Mouse (Mus musculus): ENCODE data around the gene Dstyk. TPM values are rescaled to one million over a fixed set of nuclear protein-coding genes. Genes with fewer than 3 reads are reported as not detected.
A peak's percentile ranks its signal among the peaks of the same experiment; 100 is the strongest.

Gene Dstyk
- polyA plus RNA-seq, 1 experiment from 2014 or later = 15.5 TPM

- no peak for ATAC-seq (replicated peaks; ENCODE audit: low FRiP score)
- no peaks in the 10 kb centered on the region for H3K9me3 ChIP-seq (replicated peaks)
- WGBS = 89% methylated on average over 3 of the region's 3 CpGs
- H3K9ac ChIP-seq = no peak overlapping the region
- no peak overlapping the region for H3K4me3 ChIP-seq (replicated peaks)
- H3K4me2 ChIP-seq = no peak overlapping the region
- H3K4me1 ChIP-seq = peaks cover 7% of the 10 kb centered on the region
- H3K36me3 ChIP-seq = peaks cover 37% of the 10 kb centered on the region
- H3K27me3 ChIP-seq = no peaks in the 10 kb centered on the region
- no peak overlapping the region for H3K27ac ChIP-seq
Measured at GRCm38 (mm10) chr1:132483234-132483633, 65.9 kb downstream of the Dstyk start.

DNA sequence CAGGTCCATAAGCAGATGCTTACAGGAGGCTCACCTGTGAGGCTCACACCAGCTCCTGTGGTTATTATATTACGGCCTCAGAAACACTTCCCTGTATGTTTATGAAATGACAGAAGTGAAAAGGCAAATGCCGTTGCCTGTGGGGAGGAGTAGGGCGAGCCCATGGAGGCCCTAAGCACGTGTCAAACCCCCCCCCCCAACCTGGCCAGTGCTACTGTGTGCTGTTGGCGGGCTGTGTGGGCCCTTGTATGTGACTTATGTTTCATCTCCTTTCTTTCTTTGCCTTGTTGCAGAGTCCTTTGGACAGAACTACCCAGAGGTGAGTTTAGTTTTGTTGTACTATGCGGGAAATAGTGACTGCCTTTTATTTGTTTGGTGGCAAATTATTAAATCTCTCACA, 66.4 kb downstream of the Dstyk start:
- H3K4me3 ChIP-seq (replicated peaks) = no peak overlapping the region
- H3K9ac ChIP-seq = no peak overlapping the region
- no peaks in the 10 kb centered on the region for H3K27me3 ChIP-seq
- H3K4me2 ChIP-seq = no peak overlapping the region
- no peaks in the 10 kb centered on the region for H3K9me3 ChIP-seq (replicated peaks)
- ATAC-seq (replicated peaks; ENCODE audit: low FRiP score) = no peak
- 89% methylated on average over 6 of the region's 6 CpGs for WGBS
- H3K27ac ChIP-seq = no peak overlapping the region
- peaks cover 42% of the 10 kb centered on the region for H3K36me3 ChIP-seq
- H3K4me1 ChIP-seq = peaks cover 2% of the 10 kb centered on the region; the same call in 1 of the 2 replicates

- no peak for ATAC-seq (replicated peaks; ENCODE audit: low FRiP score)
- peaks cover 92% of the 10 kb centered on the region for H3K36me3 ChIP-seq
- WGBS = 92% methylated on average over 2 of the region's 2 CpGs
Measured at GRCm38 (mm10) chr1:132500535-132500934, 83.2 kb downstream of the Dstyk start.

DNA sequence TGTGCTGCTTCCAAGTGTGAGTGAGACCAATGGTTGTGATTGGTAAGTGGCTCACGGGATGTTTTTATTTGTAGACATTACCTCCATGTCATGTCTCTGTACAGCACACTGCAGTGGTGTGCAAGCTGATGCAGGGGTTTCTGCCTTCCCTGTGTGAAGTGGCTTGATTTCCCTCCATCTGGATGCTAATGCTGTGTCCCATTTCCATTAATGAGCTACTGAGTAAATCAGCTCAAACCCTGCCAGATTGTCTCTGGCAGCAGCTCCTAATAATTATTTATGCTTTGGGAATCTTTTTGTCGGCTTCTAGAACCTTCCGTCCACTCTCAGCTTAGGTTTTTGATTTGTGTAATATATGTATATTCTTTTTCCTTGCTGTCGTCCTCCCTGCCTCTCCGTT, 87.8 kb downstream of the Dstyk start:
- Histone ChIP-seq H3K27ac (no peak overlapping the region), H3K9me3 (replicated peaks) (no peaks in the 10 kb centered on the region), H3K4me3 (replicated peaks) (no peak overlapping the region), H3K36me3 (peaks cover 83% of the 10 kb centered on the region), H3K4me2 (no peak overlapping the region), H3K27me3 (no peaks in the 10 kb centered on the region), H3K9ac (no peak overlapping the region), H3K4me1 (no peaks in the 10 kb centered on the region)
- ATAC-seq (replicated peaks; ENCODE audit: low FRiP score) = no peak
- WGBS = 93% methylated on average over 5 of the region's 5 CpGs

More at GRCm38 (mm10) chr1:132500535-132500934, 83.2 kb downstream of the Dstyk start:
- Histone ChIP-seq H3K9ac (no peak overlapping the region), H3K4me1 (no peaks in the 10 kb centered on the region), H3K9me3 (replicated peaks) (no peaks in the 10 kb centered on the region), H3K4me2 (no peak overlapping the region), H3K27me3 (no peaks in the 10 kb centered on the region), H3K4me3 (replicated peaks) (no peak overlapping the region), H3K27ac (no peak overlapping the region)

GRCm38 (mm10) chr1:132506058-132506457, 88.7 kb downstream of the Dstyk start, which contains the start of gene Tmem81:
Tmem81 (plus strand) TSS chr1:132506230.
- no peak within 1 kb of the TSS for H3K4me2 ChIP-seq
- H3K36me3 ChIP-seq = peaks cover 74% of the 10 kb centered on the region
- H3K9ac ChIP-seq = no peak within 1 kb of the TSS
- H3K4me3 ChIP-seq (replicated peaks) = no peak within 1 kb of the TSS
- 0 out of 2 replicates have a peak, but pooled peaks cover 3% of the 10 kb centered on the region for H3K4me1 ChIP-seq
- no peaks in the 10 kb centered on the region for H3K27me3 ChIP-seq
- H3K27ac ChIP-seq = no peak within 1 kb of the TSS
- H3K9me3 ChIP-seq (replicated peaks) = no peaks in the 10 kb centered on the region
- WGBS = 89% methylated on average over 7 of the region's 7 CpGs
- no peak for ATAC-seq (replicated peaks; ENCODE audit: low FRiP score)

DNA sequence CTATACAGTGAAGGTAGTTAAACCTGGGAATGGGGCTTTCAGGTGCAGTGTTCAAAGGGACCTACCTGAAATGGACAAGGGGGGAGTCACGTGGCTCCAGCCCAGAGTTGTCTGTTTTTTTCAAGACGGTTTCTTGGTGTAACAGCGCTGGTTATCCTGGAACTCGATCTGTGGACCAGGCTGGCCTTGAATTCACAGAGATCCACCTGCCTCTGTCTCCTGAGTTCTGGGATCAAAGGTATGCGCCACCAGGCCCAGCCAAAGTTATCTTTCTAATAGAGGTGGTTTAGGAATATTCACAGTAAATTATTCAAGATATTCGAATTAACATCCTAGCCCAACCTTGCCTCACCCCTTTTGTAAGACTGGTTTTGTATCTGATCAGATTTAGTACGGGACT, 89.3 kb downstream of the Dstyk start:
- Histone ChIP-seq H3K27ac (no peak overlapping the region), H3K36me3 (peaks cover 68% of the 10 kb centered on the region), H3K4me1 (0 out of 2 replicates have a peak, but pooled peaks cover 9% of the 10 kb centered on the region), H3K4me2 (no peak overlapping the region), H3K4me3 (replicated peaks) (no peak overlapping the region), H3K27me3 (no peaks in the 10 kb centered on the region), H3K9ac (no peak overlapping the region), H3K9me3 (replicated peaks) (no peaks in the 10 kb centered on the region)
- no peak for ATAC-seq (replicated peaks; ENCODE audit: low FRiP score)
- 93% methylated on average over 7 of the region's 7 CpGs for WGBS

- H3K9me3 ChIP-seq (replicated peaks) = no peaks in the 10 kb centered on the region
- WGBS = 86% methylated on average over 5 of the region's 5 CpGs
- H3K4me1 ChIP-seq = peaks cover 18% of the 10 kb centered on the region
- H3K4me2 ChIP-seq = no peak overlapping the region
- H3K4me3 ChIP-seq (replicated peaks) = no peak overlapping the region
- H3K9ac ChIP-seq = no peak overlapping the region
- H3K36me3 ChIP-seq = peaks cover 41% of the 10 kb centered on the region
- no peaks in the 10 kb centered on the region for H3K27me3 ChIP-seq
- no peak overlapping the region for H3K27ac ChIP-seq
- no peak for ATAC-seq (replicated peaks; ENCODE audit: low FRiP score)
Measured at GRCm38 (mm10) chr1:132509771-132510170, 92.4 kb downstream of the Dstyk start.

- no peaks in the 10 kb centered on the region for H3K9me3 ChIP-seq (replicated peaks)
- 24% methylated on average over 8 of the region's 8 CpGs for WGBS
- H3K4me2 ChIP-seq = no peak overlapping the region
- H3K9ac ChIP-seq = no peak overlapping the region
- peaks cover 18% of the 10 kb centered on the region for H3K4me1 ChIP-seq
- H3K27me3 ChIP-seq = no peaks in the 10 kb centered on the region
- ATAC-seq (replicated peaks; ENCODE audit: low FRiP score) = peak; percentile 77
- H3K27ac ChIP-seq = peak overlapping the region; percentile 37
- H3K4me3 ChIP-seq (replicated peaks) = no peak overlapping the region
- H3K36me3 ChIP-seq = peaks cover 23% of the 10 kb centered on the region
Measured at GRCm38 (mm10) chr1:132511521-132511920, 94.2 kb downstream of the Dstyk start.

- peaks cover 18% of the 10 kb centered on the region for H3K4me1 ChIP-seq
- no peak overlapping the region for H3K9ac ChIP-seq
- WGBS = 74% methylated on average over 8 of the region's 8 CpGs
- H3K27me3 ChIP-seq = no peaks in the 10 kb centered on the region
- H3K4me2 ChIP-seq = no peak overlapping the region
- H3K27ac ChIP-seq = no peak overlapping the region
- H3K36me3 ChIP-seq = peaks cover 18% of the 10 kb centered on the region
- no peaks in the 10 kb centered on the region for H3K9me3 ChIP-seq (replicated peaks)
- no peak overlapping the region for H3K4me3 ChIP-seq (replicated peaks)
- ATAC-seq (replicated peaks; ENCODE audit: low FRiP score) = 0 out of 2 replicates have a peak, but pooled peaks have one; percentile 24
Measured at GRCm38 (mm10) chr1:132512106-132512505, 94.8 kb downstream of the Dstyk start.

- no peaks in the 10 kb centered on the region for H3K36me3 ChIP-seq
- peaks cover 18% of the 10 kb centered on the region for H3K4me1 ChIP-seq
- no peak overlapping the region for H3K9ac ChIP-seq
- no peak overlapping the region for H3K27ac ChIP-seq
- H3K4me2 ChIP-seq = no peak overlapping the region
- no peaks in the 10 kb centered on the region for H3K27me3 ChIP-seq
- H3K4me3 ChIP-seq (replicated peaks) = no peak overlapping the region
- WGBS = 93% methylated on average over 12 of the region's 12 CpGs
- H3K9me3 ChIP-seq (replicated peaks) = no peaks in the 10 kb centered on the region
- ATAC-seq (replicated peaks; ENCODE audit: low FRiP score) = no peak
Measured at GRCm38 (mm10) chr1:132515339-132515738, 98.0 kb downstream of the Dstyk start.

Other genes starting within 250 kb of the Dstyk start
- gene Lemd1, start 226.1 kb upstream of the Dstyk start, polyA plus RNA-seq (2015; fragmentation: Nextera tagmentation; extraction: Ambion mirVana) = 0.31 and 0.51 TPM in 2 replicates
- 0.05 TPM in 2 replicates for gene AC124108.1, start 226.1 kb upstream of the Dstyk start, polyA plus RNA-seq (2015; fragmentation: Nextera tagmentation; extraction: Ambion mirVana)
- gene Gm10188, start 187.8 kb upstream of the Dstyk start, polyA plus RNA-seq (2015; fragmentation: Nextera tagmentation; extraction: Ambion mirVana) = not detected in 2 replicates
- gene Klhdc8a, start 118.9 kb upstream of the Dstyk start, polyA plus RNA-seq (2015; fragmentation: Nextera tagmentation; extraction: Ambion mirVana) = 1.2 and 1.6 TPM in 2 replicates
- 3.6 and 3.8 TPM in 2 replicates for gene Nuak2, start 101.4 kb upstream of the Dstyk start, polyA plus RNA-seq (2015; fragmentation: Nextera tagmentation; extraction: Ambion mirVana)
- 11.9 and 15.5 TPM in 2 replicates for gene Tmcc2, start 26.3 kb upstream of the Dstyk start, polyA plus RNA-seq (2015; fragmentation: Nextera tagmentation; extraction: Ambion mirVana)
- gene Rbbp5, start 59.8 kb downstream of the Dstyk start, polyA plus RNA-seq (2015; fragmentation: Nextera tagmentation; extraction: Ambion mirVana) = 48.1 and 49.7 TPM in 2 replicates
- 1.5 and 1.6 TPM in 2 replicates for gene Tmem81, start 88.7 kb downstream of the Dstyk start, polyA plus RNA-seq (2015; fragmentation: Nextera tagmentation; extraction: Ambion mirVana)
- gene Cntn2, start 125.7 kb downstream of the Dstyk start, polyA plus RNA-seq (2015; fragmentation: Nextera tagmentation; extraction: Ambion mirVana) = 0.30 and 0.82 TPM in 2 replicates

Measured in kidney, embryonic 15.5 days (tissue).